Mouse (Mus musculus): ENCODE measurements around the gene Epc2. TPM values are rescaled to one million over a fixed set of nuclear protein-coding genes. Genes with fewer than 3 reads are reported as not detected.

Epc2 gene
- polyA plus RNA-seq, 1 experiment from 2014 or later: 6.0 TPM

DNA sequence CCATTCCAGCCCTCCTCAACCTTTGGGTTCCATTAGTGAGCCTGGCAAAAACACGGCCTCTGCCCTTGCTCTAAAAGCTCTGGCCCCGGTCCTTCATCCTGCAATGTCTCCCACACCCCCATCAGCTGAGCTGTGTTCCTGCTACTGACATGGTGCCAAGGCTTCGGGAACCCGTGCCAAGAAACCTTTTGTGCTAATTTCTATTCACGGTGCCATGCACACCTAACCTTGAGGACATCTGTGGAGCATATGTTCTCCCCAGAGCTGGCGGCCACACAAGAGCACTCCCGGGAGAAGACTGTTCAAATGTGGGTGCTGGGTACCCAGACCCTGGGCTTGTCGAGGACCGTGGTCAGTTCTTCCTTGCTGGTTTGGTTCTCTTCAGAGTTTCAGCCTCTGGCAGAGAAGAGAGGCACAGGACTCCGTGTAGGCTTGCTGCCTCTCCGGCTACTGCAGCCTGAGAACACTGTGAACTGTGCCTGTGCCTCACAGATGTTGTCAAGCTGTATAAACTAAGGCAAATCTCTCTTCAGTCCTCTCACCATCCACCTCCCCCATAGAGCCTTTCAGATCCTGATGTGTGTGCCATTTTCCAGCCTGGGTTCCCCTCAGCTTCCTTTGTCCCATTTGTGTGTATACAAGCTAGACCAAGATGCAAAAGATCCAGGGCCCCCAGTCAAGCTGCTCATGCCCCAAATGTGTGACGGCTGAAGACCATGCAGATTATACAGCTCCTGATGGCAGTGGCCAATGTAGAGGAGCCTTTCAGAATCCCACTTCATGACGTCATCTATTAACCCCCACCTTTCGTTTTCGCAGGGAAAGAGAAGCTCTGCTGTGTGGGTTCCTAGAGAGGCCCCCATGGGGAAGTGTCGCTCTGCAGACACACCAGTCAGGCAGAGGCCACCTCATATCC is 118.8 kb downstream of the Epc2 start:
- Histone ChIP-seq H3K27ac (ENCODE audit: low read depth, low read length) (no peak overlapping the region), H3K27me3 (replicated peaks; ENCODE audit: control insufficient read depth, insufficient read depth, low read length) (no peaks in the 10 kb centered on the region), H3K9ac (ENCODE audit: low read depth, low read length) (no peak overlapping the region), H3K4me3 (ENCODE audit: low read depth, low read length) (no peak overlapping the region), H3K4me2 (no peak overlapping the region), H3K4me1 (replicated peaks; ENCODE audit: control insufficient read depth, insufficient read depth, low read length) (no peaks in the 10 kb centered on the region), H3K9me3 (ENCODE audit: control insufficient read depth, low read length) (no peaks in the 10 kb centered on the region), H3K36me3 (ENCODE audit: control insufficient read depth, insufficient read depth, low read length) (no peaks in the 10 kb centered on the region)
- WGBS: 74% methylated on average over 16 of the region's 16 CpGs
- DNase-seq (ENCODE audit: low spot score): no peak
- no peak for ATAC-seq (replicated peaks; ENCODE audit: low FRiP score)

DNA sequence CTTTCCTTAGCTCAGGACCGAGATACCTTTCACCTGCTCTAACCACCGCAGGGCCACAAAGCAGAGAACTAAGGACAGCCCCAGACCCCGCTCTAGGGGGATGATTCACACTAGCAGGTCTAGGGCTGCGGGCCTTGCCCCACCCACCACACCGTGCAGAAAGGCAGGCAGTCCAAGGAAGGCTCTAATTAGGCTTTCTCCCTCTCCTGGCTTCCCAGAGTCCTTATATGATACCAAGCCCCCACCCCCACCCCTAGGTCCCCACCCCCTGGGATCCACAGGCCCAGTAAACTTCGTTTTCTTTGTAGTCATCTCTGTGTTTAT is 119.5 kb downstream of the Epc2 start:
- no peak overlapping the region for H3K27ac ChIP-seq (ENCODE audit: low read depth, low read length)
- DNase-seq (ENCODE audit: low spot score): no peak
- H3K27me3 ChIP-seq (replicated peaks; ENCODE audit: control insufficient read depth, insufficient read depth, low read length): no peaks in the 10 kb centered on the region
- H3K4me3 ChIP-seq (ENCODE audit: low read depth, low read length): no peak overlapping the region
- no peak overlapping the region for H3K9ac ChIP-seq (ENCODE audit: low read depth, low read length)
- no peaks in the 10 kb centered on the region for H3K4me1 ChIP-seq (replicated peaks; ENCODE audit: control insufficient read depth, insufficient read depth, low read length)
- H3K36me3 ChIP-seq (ENCODE audit: control insufficient read depth, insufficient read depth, low read length): no peaks in the 10 kb centered on the region
- WGBS: 47% methylated on average over 6 of the region's 6 CpGs
- no peak for ATAC-seq (replicated peaks; ENCODE audit: low FRiP score)
- H3K4me2 ChIP-seq: no peak overlapping the region
- H3K9me3 ChIP-seq (ENCODE audit: control insufficient read depth, low read length): no peaks in the 10 kb centered on the region

DNA sequence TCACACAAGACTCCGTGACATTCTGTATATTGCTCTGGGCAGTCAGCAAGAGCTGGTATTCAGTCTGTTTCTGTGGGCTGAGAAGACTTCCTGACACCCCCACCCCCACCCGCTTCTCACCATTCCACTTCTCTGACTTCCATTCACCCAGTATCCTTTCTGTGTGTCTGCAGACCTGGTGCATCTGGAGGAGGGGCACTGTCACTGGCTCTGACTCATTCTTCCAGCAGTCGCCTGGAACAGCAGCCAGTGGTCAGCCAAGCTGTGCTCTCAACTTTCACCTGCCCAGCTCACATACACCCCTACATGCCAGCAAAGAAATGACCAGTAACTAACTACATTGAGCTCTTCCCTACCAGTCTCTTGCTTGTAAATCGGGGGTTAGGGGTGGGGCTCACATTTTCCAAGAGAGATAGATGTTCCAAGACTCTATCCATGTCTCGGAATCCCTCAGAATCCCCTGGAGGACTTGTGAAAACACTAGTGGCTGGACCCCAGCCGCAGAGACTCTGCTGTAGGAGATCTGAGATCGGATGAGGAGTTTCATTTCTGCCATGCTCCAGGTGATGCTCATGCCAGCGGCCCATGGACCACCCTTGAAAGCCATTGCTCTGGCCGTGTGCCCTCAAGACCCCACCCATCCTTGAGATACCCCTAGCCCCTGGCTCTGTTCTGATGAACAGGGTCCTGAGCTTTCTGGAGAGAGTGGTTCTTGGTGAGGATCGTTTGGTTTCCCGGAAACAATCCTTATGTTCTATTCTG is 120.1 kb downstream of the Epc2 start:
- whole genome bisulfite sequencing: 74% methylated on average over 11 of the region's 11 CpGs
- Histone ChIP-seq H3K9ac (ENCODE audit: low read depth, low read length) (no peak overlapping the region), H3K9me3 (ENCODE audit: control insufficient read depth, low read length) (no peaks in the 10 kb centered on the region), H3K27ac (ENCODE audit: low read depth, low read length) (no peak overlapping the region), H3K4me3 (ENCODE audit: low read depth, low read length) (no peak overlapping the region), H3K4me1 (replicated peaks; ENCODE audit: control insufficient read depth, insufficient read depth, low read length) (no peaks in the 10 kb centered on the region), H3K4me2 (no peak overlapping the region), H3K36me3 (ENCODE audit: control insufficient read depth, insufficient read depth, low read length) (no peaks in the 10 kb centered on the region), H3K27me3 (replicated peaks; ENCODE audit: control insufficient read depth, insufficient read depth, low read length) (no peaks in the 10 kb centered on the region)
- DNase-seq (ENCODE audit: low spot score) (no peak), ATAC-seq (replicated peaks; ENCODE audit: low FRiP score) (no peak)

DNA sequence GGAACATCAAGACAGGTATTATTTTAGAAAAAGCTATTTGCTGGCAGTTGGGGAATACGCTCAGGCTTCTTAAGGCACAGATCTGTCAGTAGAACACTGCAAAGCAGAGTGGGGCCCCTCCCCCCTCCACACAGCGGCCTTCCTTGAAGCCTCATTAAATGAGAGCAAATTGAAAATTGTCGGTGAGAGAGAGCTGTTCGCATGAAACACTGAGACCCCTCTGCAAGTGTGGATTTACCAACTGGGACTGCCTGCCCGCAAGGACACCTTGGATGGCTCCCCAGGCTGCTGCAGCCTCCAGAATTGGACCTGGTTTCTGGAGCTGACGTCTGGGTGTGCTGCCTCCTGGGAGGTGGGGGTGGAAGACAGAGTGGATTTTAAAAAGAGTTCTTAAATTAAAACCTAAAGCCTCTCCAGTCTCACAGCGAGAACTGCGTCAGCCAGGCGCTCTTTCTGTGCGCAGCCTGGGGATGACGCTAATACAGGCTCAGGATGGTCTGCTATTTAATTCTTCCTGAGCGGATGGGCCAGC is 120.9 kb downstream of the Epc2 start:
- ATAC-seq (replicated peaks; ENCODE audit: low FRiP score) (no peak), DNase-seq (ENCODE audit: low spot score) (no peak)
- Histone ChIP-seq H3K4me1 (replicated peaks; ENCODE audit: control insufficient read depth, insufficient read depth, low read length) (no peaks in the 10 kb centered on the region), H3K36me3 (ENCODE audit: control insufficient read depth, insufficient read depth, low read length) (no peaks in the 10 kb centered on the region), H3K9me3 (ENCODE audit: control insufficient read depth, low read length) (no peaks in the 10 kb centered on the region), H3K9ac (ENCODE audit: low read depth, low read length) (no peak overlapping the region), H3K4me2 (no peak overlapping the region), H3K4me3 (ENCODE audit: low read depth, low read length) (no peak overlapping the region), H3K27me3 (replicated peaks; ENCODE audit: control insufficient read depth, insufficient read depth, low read length) (no peaks in the 10 kb centered on the region), H3K27ac (ENCODE audit: low read depth, low read length) (no peak overlapping the region)
- 71% methylated on average over 12 of the region's 12 CpGs for WGBS

DNA sequence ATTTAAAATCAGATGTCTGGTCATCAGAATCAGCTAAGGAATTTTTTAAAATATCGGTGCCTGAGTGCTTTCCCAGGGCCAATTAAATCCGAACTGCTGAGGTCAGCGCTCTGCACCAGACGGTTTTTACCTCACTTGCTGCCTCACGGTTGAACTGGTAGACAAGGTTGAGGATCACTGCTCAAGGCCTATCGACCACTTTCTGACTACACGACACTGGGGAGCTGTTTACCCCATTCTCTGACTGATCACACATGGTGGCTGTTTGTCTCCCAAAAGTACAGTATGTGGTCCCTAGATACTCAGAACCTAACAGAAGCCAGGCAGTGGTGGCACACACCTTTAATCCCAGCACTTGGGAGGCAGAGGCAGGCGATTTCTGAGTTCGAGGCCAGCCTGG is 121.4 kb downstream of the Epc2 start:
- H3K36me3 ChIP-seq (ENCODE audit: control insufficient read depth, insufficient read depth, low read length): no peaks in the 10 kb centered on the region
- WGBS: 74% methylated on average over 9 of the region's 9 CpGs
- no peak overlapping the region for H3K9ac ChIP-seq (ENCODE audit: low read depth, low read length)
- DNase-seq (ENCODE audit: low spot score) (no peak), ATAC-seq (replicated peaks; ENCODE audit: low FRiP score) (no peak)
- H3K4me1 ChIP-seq (replicated peaks; ENCODE audit: control insufficient read depth, insufficient read depth, low read length): no peaks in the 10 kb centered on the region
- H3K9me3 ChIP-seq (ENCODE audit: control insufficient read depth, low read length): no peaks in the 10 kb centered on the region
- H3K27me3 ChIP-seq (replicated peaks; ENCODE audit: control insufficient read depth, insufficient read depth, low read length): no peaks in the 10 kb centered on the region
- no peak overlapping the region for H3K4me3 ChIP-seq (ENCODE audit: low read depth, low read length)
- H3K4me2 ChIP-seq: no peak overlapping the region
- no peak overlapping the region for H3K27ac ChIP-seq (ENCODE audit: low read depth, low read length)

DNA sequence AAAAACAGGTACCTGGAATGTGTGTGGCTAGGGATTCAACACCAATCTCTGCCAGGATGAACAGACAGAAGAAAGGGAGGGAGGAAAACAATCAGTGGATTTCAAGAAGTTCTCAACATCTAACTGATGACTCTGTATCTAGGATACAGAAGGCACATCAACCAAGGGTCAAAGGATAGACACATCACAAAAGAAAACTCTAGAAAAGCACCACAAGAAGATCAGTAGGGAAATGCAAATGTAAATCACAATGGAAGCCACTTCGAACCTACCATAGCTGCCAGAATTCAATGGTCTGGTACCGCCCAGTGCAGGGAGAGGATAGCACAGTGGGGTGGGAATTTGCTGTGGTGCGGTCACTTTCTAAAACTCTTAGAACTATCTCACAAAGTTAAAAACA is 122.0 kb downstream of the Epc2 start:
- no peak for DNase-seq (ENCODE audit: low spot score)

DNA sequence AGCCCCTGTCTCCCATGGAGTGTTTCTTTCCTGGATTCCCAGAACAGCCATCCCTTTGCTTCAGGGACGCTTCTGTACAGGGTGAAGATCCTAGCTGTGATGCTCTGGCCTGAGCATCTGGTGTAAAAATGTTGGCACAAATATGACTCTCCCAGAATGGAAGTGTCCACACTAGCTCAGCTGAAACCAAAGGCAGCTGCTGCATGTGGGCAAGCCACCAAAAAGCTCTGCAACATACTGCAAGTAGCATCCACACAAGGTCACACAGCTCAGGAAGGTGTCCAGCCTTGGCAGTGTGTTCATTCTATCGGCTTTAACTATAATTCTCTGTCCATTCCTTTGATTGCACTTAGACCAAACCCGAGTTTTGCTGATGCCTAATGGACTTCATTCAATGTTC is 129.3 kb downstream of the Epc2 start:
- Histone ChIP-seq H3K9ac (ENCODE audit: low read depth, low read length) (no peak overlapping the region), H3K4me2 (no peak overlapping the region), H3K36me3 (ENCODE audit: control insufficient read depth, insufficient read depth, low read length) (no peaks in the 10 kb centered on the region), H3K4me1 (replicated peaks; ENCODE audit: control insufficient read depth, insufficient read depth, low read length) (no peaks in the 10 kb centered on the region), H3K27me3 (replicated peaks; ENCODE audit: control insufficient read depth, insufficient read depth, low read length) (no peaks in the 10 kb centered on the region), H3K4me3 (ENCODE audit: low read depth, low read length) (no peak overlapping the region), H3K9me3 (ENCODE audit: control insufficient read depth, low read length) (no peaks in the 10 kb centered on the region), H3K27ac (ENCODE audit: low read depth, low read length) (no peak overlapping the region)
- 88% methylated on average over 3 of the region's 3 CpGs for WGBS
- DNase-seq (ENCODE audit: low spot score): no peak
- ATAC-seq (replicated peaks; ENCODE audit: low FRiP score): no peak

More for the DNA sequence above, 122.0 kb downstream of the Epc2 start:
- H3K4me1 ChIP-seq (replicated peaks; ENCODE audit: control insufficient read depth, insufficient read depth, low read length): no peaks in the 10 kb centered on the region
- H3K36me3 ChIP-seq (ENCODE audit: control insufficient read depth, insufficient read depth, low read length): no peaks in the 10 kb centered on the region
- H3K27ac ChIP-seq (ENCODE audit: low read depth, low read length): no peak overlapping the region
- no peak overlapping the region for H3K4me2 ChIP-seq
- 90% methylated on average over 3 of the region's 3 CpGs for WGBS
- no peaks in the 10 kb centered on the region for H3K9me3 ChIP-seq (ENCODE audit: control insufficient read depth, low read length)
- H3K27me3 ChIP-seq (replicated peaks; ENCODE audit: control insufficient read depth, insufficient read depth, low read length): no peaks in the 10 kb centered on the region
- ATAC-seq (replicated peaks; ENCODE audit: low FRiP score): no peak
- no peak overlapping the region for H3K4me3 ChIP-seq (ENCODE audit: low read depth, low read length)
- H3K9ac ChIP-seq (ENCODE audit: low read depth, low read length): no peak overlapping the region

DNA sequence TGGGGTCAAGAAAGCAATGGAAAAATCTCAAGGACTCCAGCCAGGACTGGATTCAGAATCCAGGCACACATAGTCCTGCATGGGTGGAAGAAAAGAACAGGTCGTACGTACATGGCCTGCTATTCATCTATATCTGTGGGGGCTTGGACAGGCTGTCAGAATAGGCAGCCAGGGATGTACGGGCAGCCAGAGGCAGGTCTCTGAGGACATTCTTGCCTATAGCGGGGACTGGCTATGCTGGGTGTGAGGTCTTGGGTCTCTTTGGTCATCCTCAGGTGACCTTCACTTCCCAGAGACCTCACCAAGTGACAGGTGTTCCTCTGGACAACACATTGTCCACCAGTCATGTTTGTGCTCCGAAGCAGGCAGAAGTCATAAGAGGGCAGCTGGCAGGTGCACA is 131.3 kb downstream of the Epc2 start:
- no peak for ATAC-seq (replicated peaks; ENCODE audit: low FRiP score)
- Histone ChIP-seq H3K27ac (ENCODE audit: low read depth, low read length) (no peak overlapping the region), H3K36me3 (ENCODE audit: control insufficient read depth, insufficient read depth, low read length) (no peaks in the 10 kb centered on the region), H3K4me2 (no peak overlapping the region), H3K9ac (ENCODE audit: low read depth, low read length) (no peak overlapping the region), H3K27me3 (replicated peaks; ENCODE audit: control insufficient read depth, insufficient read depth, low read length) (no peaks in the 10 kb centered on the region), H3K9me3 (ENCODE audit: control insufficient read depth, low read length) (no peaks in the 10 kb centered on the region), H3K4me1 (replicated peaks; ENCODE audit: control insufficient read depth, insufficient read depth, low read length) (no peaks in the 10 kb centered on the region), H3K4me3 (ENCODE audit: low read depth, low read length) (no peak overlapping the region)
- 83% methylated on average over 5 of the region's 5 CpGs for WGBS
- DNase-seq (ENCODE audit: low spot score): no peak

All from liver, embryonic 11.5 days (tissue).